Mouse (Mus musculus) E14TG2a.4 (cell line): ENCODE results near the gene Gmeb2.

Source experiments
- CTCF ChIP-seq: conservative IDR thresholded peaks from 2 replicates; pipeline ENCODE4 v1.5.1; 2014; ENCODE audit warnings: low read length
- POU5F1 ChIP-seq: IDR thresholded peaks from 2 replicates; pipeline ENCODE4 v1.6.1; 2014; ENCODE audit warnings: low read length, borderline replicate concordance

DNA sequence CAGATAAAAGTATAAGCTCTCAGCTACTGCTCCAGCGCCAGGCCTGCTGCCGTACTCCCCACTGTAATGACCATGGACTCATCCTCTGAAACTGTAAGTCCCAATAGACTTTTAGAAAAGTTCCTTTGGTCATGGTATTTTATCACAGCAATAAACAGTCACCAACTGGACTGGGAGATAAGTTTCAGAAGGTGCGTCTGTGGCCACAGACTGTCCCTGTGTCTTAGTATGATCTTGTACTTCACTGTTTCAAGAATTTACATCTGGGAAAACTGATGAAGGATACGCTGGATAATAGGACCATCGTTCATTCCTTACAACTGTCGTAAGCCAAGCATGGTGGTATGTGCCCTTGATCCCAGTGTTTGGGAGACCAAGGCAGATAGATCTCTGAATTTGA is 71.8 kb downstream of the Gmeb2 start:
- TF ChIP-seq CTCF (no peak), POU5F1 (no peak)
